Mouse (Mus musculus) frontal cortex, postnatal 25 days (tissue): ENCODE measurements around the gene Vkorc1.

Source experiments
- DNase-seq, 2 experiments: peaks; one replicate each; pipeline ENCODE4 v3.0.0; 2022; ENCODE audit warnings: low spot score in 2 of 2

Gene Vkorc1

GRCm38 (mm10) chr7:127876467-127877348 lies 18.7 kb downstream of the Vkorc1 start, which contains the start of gene Zfp668:
Zfp668 (minus strand) TSS chr7:127876828.
- DNase-seq: peak; percentile 82 to 84

GRCm38 (mm10) chr7:127876041-127876466 lies 19.4 kb downstream of the Vkorc1 start, which contains the start of gene Zfp646:
Zfp646 (plus strand) TSS chr7:127876221.
- peak; percentile 40 to 52 for DNase-seq

- peak; percentile 81 to 85 for DNase-seq
Measured at GRCm38 (mm10) chr7:127875627-127876001, 19.8 kb downstream of the Vkorc1 start.

- no peak for DNase-seq
Measured at GRCm38 (mm10) chr7:127874812-127875626, 20.4 kb downstream of the Vkorc1 start.

- no peak for DNase-seq
Measured at GRCm38 (mm10) chr7:127870136-127870821, 25.1 kb downstream of the Vkorc1 start.

- no peak for DNase-seq
Measured at GRCm38 (mm10) chr7:127869149-127869810, 26.1 kb downstream of the Vkorc1 start.

- DNase-seq: no peak
Measured at GRCm38 (mm10) chr7:127867641-127868040, 27.8 kb downstream of the Vkorc1 start.

- DNase-seq: no peak
Measured at GRCm38 (mm10) chr7:127866434-127866833, 29.0 kb downstream of the Vkorc1 start.

- DNase-seq: no peak
Measured at GRCm38 (mm10) chr7:127858258-127858657, 37.2 kb downstream of the Vkorc1 start.

- no peak for DNase-seq
Measured at GRCm38 (mm10) chr7:127850906-127851305, 44.5 kb downstream of the Vkorc1 start.

- no peak for DNase-seq
Measured at GRCm38 (mm10) chr7:127849973-127850875, 45.2 kb downstream of the Vkorc1 start.
